Mouse (Mus musculus): ENCODE measurements around the gene Slc7a11. TPM values are rescaled to one million over a fixed set of nuclear protein-coding genes. Genes with fewer than 3 reads are reported as not detected.

The Slc7a11 gene
- polyA plus RNA-seq, 1 experiment, result 0.99 TPM

DNA sequence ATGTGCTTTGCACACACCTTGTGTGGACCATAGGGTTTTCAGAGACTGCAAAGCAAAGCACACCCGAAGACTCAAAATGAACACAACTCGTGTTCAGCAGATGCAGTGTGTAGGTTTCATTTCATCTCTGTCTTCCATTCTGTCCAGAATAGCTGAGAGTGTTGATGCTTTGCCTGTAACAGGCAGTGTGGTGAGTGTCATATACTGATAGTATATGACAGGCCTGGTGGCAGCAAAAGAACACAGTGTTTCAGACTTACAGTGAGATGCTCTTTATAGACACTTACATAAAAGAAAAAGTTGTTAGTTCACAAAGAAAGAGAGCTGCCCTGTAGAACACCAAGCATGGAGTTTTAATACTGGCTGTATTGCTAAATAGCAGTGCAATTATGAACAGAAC is 505.8 kb downstream of the Slc7a11 start:
- Histone ChIP-seq H3K4me1 (ENCODE audit: control insufficient read depth, insufficient read depth, insufficient read length) (no peaks in the 10 kb centered on the region), H3K27ac (ENCODE audit: insufficient read depth, low read length) (no peak overlapping the region), H3K27me3 (ENCODE audit: control insufficient read depth, insufficient read depth, low read length) (no peaks in the 10 kb centered on the region), H3K4me3 (ENCODE audit: extremely low read depth, insufficient read depth, insufficient read length) (no peak overlapping the region), H3K36me3 (ENCODE audit: control insufficient read depth, insufficient read depth, low read length) (no peaks in the 10 kb centered on the region)
- no peak for DNase-seq (ENCODE audit: low read depth in 1 of 2, low spot score in 2 of 2)
- TF ChIP-seq CTCF (IDR thresholded peaks at IDR 0.05; ENCODE audit: extremely low read depth, insufficient read depth, insufficient read length, insufficient replicate concordance) (no peak), POLR2A (IDR thresholded peaks at IDR 0.05; ENCODE audit: low read depth, low read length) (no peak)
- 77% methylated on average over 2 of the region's 2 CpGs for WGBS

DNA sequence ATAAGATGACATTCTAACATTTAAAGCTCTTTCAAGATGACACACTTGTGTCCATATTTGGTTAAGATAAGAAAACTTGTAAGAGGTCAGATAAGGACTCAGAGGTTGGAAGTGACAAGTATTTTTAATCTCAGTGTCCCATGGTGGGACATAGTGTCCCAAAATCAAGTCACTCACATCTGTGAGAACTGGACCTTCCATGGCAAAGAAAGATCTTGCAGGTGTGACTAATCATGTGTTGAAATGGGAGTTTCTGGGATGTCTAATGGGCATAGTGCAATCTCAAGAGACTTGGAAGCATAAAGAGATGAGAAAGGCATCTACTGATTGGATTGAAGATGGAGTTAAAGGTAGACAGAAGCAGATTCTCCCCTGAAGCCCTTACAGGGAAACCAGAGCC is 513.9 kb downstream of the Slc7a11 start:
- Histone ChIP-seq H3K4me3 (ENCODE audit: extremely low read depth, insufficient read depth, insufficient read length) (no peak overlapping the region), H3K36me3 (ENCODE audit: control insufficient read depth, insufficient read depth, low read length) (no peaks in the 10 kb centered on the region), H3K4me1 (ENCODE audit: control insufficient read depth, insufficient read depth, insufficient read length) (no peaks in the 10 kb centered on the region), H3K27ac (ENCODE audit: insufficient read depth, low read length) (no peak overlapping the region), H3K27me3 (ENCODE audit: control insufficient read depth, insufficient read depth, low read length) (no peaks in the 10 kb centered on the region)
- no peak for DNase-seq (ENCODE audit: low read depth in 1 of 2, low spot score in 2 of 2)
- TF ChIP-seq CTCF (IDR thresholded peaks at IDR 0.05; ENCODE audit: extremely low read depth, insufficient read depth, insufficient read length, insufficient replicate concordance), result no peak
- no peak for TF ChIP-seq POLR2A (IDR thresholded peaks at IDR 0.05; ENCODE audit: low read depth, low read length)

DNA sequence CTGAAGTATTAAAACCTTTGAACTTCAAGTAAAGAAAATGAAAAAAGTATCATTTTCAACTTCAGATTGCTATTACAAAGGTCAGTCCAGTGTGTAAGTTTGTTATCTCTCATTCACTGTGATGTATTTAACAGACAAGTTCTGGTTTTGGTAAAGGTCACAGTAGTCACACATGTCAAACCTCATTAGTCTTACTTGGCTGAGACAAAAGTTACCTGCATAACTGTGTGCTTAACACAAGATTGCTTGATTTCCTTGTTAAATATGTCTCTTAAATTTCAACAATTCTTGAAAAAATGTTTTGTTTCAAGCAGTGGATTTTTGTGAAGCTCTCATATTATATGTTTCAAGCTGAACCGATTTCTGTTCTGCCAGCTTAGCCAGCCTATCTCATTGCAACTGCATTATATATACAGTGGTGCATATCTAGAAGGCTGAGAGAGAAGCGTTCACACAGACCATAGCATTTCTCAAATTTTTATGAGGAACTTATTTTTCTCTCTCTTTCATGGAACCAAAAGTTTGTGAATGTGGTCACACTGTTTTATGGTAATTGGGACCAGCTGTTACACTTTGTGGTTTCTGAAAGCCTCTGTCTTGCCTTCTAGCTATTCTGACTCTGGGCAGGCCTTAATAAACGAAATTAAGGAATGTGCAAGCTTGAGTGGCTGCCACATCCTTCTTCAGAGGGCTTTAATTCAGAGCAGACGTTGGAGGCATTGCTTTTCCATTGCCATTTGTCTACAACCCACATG is 514.7 kb downstream of the Slc7a11 start:
- no peaks in the 10 kb centered on the region for H3K4me1 ChIP-seq (ENCODE audit: control insufficient read depth, insufficient read depth, insufficient read length)
- DNase-seq (ENCODE audit: low read depth in 1 of 2, low spot score in 2 of 2), result no peak
- H3K27ac ChIP-seq (ENCODE audit: insufficient read depth, low read length), result no peak overlapping the region
- H3K27me3 ChIP-seq (ENCODE audit: control insufficient read depth, insufficient read depth, low read length), result no peaks in the 10 kb centered on the region
- H3K36me3 ChIP-seq (ENCODE audit: control insufficient read depth, insufficient read depth, low read length), result no peaks in the 10 kb centered on the region
- no peak overlapping the region for H3K4me3 ChIP-seq (ENCODE audit: extremely low read depth, insufficient read depth, insufficient read length)
- no peak for TF ChIP-seq POLR2A (IDR thresholded peaks at IDR 0.05; ENCODE audit: low read depth, low read length)
- TF ChIP-seq CTCF (IDR thresholded peaks at IDR 0.05; ENCODE audit: extremely low read depth, insufficient read depth, insufficient read length, insufficient replicate concordance), result no peak
- 51% methylated on average over 4 of the region's 4 CpGs for WGBS

GRCm38 (mm10) chr3:49913929-49914328 is 529.5 kb downstream of the Slc7a11 start:
- Histone ChIP-seq H3K36me3 (ENCODE audit: control insufficient read depth, insufficient read depth, low read length) (no peaks in the 10 kb centered on the region), H3K4me3 (ENCODE audit: extremely low read depth, insufficient read depth, insufficient read length) (no peak overlapping the region), H3K27ac (ENCODE audit: insufficient read depth, low read length) (no peak overlapping the region), H3K27me3 (ENCODE audit: control insufficient read depth, insufficient read depth, low read length) (no peaks in the 10 kb centered on the region), H3K4me1 (ENCODE audit: control insufficient read depth, insufficient read depth, insufficient read length) (no peaks in the 10 kb centered on the region)
- 78% methylated on average over 2 of the region's 2 CpGs for WGBS
- DNase-seq (ENCODE audit: low read depth in 1 of 2, low spot score in 2 of 2), result no peak
- no peak for TF ChIP-seq CTCF (IDR thresholded peaks at IDR 0.05; ENCODE audit: extremely low read depth, insufficient read depth, insufficient read length, insufficient replicate concordance)
- no peak for TF ChIP-seq POLR2A (IDR thresholded peaks at IDR 0.05; ENCODE audit: low read depth, low read length)

- Histone ChIP-seq H3K4me1 (ENCODE audit: control insufficient read depth, insufficient read depth, insufficient read length) (no peaks in the 10 kb centered on the region), H3K36me3 (ENCODE audit: control insufficient read depth, insufficient read depth, low read length) (no peaks in the 10 kb centered on the region), H3K4me3 (ENCODE audit: extremely low read depth, insufficient read depth, insufficient read length) (no peak overlapping the region), H3K27me3 (ENCODE audit: control insufficient read depth, insufficient read depth, low read length) (no peaks in the 10 kb centered on the region), H3K27ac (ENCODE audit: insufficient read depth, low read length) (no peak overlapping the region)
- no peak for DNase-seq (ENCODE audit: low read depth in 1 of 2, low spot score in 2 of 2)
- 93% methylated on average over 1 of the region's 1 CpGs for WGBS
- TF ChIP-seq CTCF (IDR thresholded peaks at IDR 0.05; ENCODE audit: extremely low read depth, insufficient read depth, insufficient read length, insufficient replicate concordance), result no peak
Measured at GRCm38 (mm10) chr3:49910922-49911321, 532.5 kb downstream of the Slc7a11 start.

GRCm38 (mm10) chr3:49908426-49909341 is 534.7 kb downstream of the Slc7a11 start:
- 32% methylated on average over 12 of the region's 12 CpGs for WGBS

More at GRCm38 (mm10) chr3:49908426-49909341, 534.7 kb downstream of the Slc7a11 start:
- TF ChIP-seq POLR2A (IDR thresholded peaks at IDR 0.05; ENCODE audit: low read depth, low read length) (no peak), CTCF (IDR thresholded peaks at IDR 0.05; ENCODE audit: extremely low read depth, insufficient read depth, insufficient read length, insufficient replicate concordance) (no peak)
- Histone ChIP-seq H3K4me1 (ENCODE audit: control insufficient read depth, insufficient read depth, insufficient read length) (no peaks in the 10 kb centered on the region), H3K4me3 (ENCODE audit: extremely low read depth, insufficient read depth, insufficient read length) (no peak overlapping the region), H3K27me3 (ENCODE audit: control insufficient read depth, insufficient read depth, low read length) (no peaks in the 10 kb centered on the region), H3K36me3 (ENCODE audit: control insufficient read depth, insufficient read depth, low read length) (no peaks in the 10 kb centered on the region), H3K27ac (ENCODE audit: insufficient read depth, low read length) (no peak overlapping the region)
- no peak for DNase-seq (ENCODE audit: low read depth in 1 of 2, low spot score in 2 of 2)
